Mouse (Mus musculus) v-Abl transformed pro-B cells (cell line): Measurements from ENCODE around the gene Plcb1.

Source experiments
- in situ Hi-C, 2 experiments: fragments of 400-800 bp; cut with MboI; formaldehyde crosslinking; loops; one replicate each; pipeline ENCODE4 v1.15.1; 2025; ENCODE audit not compliant: unreplicated experiment in 2 of 2

The Plcb1 gene

DNA sequence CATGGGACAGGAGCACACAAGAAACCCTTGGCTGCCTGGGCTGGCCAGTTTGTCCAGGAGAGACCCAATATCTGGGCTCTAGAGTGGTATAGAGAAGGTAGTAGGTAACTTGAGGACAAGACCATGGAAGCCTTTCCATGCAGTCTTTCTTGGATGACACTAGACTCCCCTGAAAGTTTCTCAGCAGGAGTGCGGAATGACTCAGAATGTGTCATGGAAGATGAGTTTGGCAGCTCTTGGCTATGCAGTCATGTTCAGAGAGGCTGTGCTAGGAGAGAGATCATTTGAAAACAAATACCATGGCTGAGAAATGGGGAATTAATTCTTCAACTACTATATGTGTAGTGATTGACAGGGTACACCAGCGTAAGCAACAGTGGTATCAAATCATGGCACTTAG is 372.1 kb downstream of the Plcb1 start:
- in situ Hi-C loops: no loop called here

GRCm38 (mm10) chr2:135161673-135162072 is 375.8 kb downstream of the Plcb1 start:
- in situ Hi-C loops: no loop called here

- in situ Hi-C loops: no loop called here
Measured at GRCm38 (mm10) chr2:135165512-135165911, 379.6 kb downstream of the Plcb1 start.

DNA sequence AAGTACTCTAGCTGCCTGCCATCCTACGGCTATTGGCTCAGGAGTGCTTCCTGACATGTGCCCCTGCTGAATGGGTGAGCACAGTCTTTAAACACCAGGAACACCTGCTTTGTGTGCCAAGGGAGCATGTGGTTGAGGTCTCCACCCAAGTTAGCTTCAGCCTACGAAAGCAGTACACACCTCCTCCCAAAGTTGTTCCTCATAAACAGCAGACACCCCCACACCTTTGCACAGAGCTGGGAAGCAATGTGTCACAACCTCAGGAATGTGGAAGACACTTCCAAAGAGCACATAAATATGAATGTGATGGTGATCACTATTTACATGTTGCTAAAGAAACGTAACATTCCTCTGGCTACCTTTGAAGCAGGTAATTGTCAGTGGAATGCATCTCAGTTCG is 389.7 kb downstream of the Plcb1 start:
- in situ Hi-C loops: no loop called here

GRCm38 (mm10) chr2:135187659-135188058 is 401.8 kb downstream of the Plcb1 start:
- in situ Hi-C loops: no loop called here

- in situ Hi-C loops: no loop called here
Measured at GRCm38 (mm10) chr2:135200830-135201229, 415.0 kb downstream of the Plcb1 start.

DNA sequence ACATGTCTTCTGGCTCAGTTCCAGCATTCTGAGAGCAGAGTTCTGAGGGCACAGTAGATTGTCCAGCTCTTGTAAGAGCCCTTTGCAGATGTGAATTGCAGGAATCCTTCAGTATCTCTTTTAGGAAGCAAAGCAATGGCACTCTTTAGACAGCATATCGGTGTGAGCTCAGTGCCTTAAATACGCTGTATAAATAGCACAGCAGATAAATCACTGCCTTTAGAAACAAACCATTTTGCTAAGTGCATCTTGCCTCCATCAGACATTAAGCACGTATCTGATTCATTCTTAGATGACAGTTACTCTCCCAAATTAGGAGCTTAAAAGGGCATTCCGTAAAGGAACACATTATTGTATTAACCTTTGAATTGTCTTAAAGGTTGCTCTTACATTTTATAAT is 416.5 kb downstream of the Plcb1 start:
- in situ Hi-C loops: no loop called here

DNA sequence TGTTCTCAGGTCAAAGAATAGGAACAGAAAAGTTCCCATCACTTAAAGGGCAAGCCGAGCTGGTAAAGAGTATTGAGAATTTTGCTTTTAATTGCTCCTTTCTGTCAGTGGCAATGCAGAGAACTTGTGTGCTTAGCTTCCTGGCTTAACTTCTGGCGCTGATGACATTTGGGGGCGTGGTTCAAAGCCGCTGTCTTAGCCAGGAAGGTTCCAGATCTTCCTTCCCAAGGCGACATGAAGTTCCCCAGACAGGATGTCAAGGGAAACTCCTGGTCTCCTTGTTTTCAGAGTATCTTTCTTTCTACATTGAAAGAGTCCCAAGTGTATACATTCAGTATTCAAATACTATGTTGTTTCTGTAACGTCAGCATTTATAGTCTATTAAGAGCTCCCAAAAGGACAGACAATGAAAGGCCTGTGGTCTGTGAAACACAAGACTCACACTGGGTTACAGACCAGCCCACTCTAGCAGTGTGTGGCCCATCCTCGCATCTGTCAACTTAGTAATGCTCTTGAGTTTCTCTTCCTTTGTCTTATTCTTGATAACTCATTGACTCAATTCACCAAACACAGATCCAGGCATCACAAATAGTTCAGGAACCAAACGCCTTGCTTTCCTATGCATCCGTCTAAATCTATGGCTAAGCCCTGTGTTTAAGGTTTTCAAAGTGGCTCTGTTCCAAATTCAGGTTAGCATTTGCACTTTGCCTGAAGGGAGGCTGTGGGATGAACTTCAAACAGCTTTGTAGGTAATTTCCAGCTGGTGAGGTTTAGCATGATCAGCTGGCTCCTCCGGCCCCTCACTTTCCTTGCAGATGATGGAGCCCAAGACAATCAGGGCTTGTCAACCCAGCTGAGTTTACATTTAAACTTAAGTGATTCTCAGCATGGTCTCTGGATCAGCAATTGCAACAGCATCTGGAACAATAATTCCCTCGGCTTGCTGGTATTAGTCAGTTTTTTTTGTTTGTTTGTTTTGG is 418.6 kb downstream of the Plcb1 start:
- in situ Hi-C loops: no loop called here

- in situ Hi-C loops: no loop called here
Measured at GRCm38 (mm10) chr2:135208890-135209289, 423.0 kb downstream of the Plcb1 start.

- in situ Hi-C loops: no loop called here
Measured at GRCm38 (mm10) chr2:135214746-135215448, 429.0 kb downstream of the Plcb1 start.

DNA sequence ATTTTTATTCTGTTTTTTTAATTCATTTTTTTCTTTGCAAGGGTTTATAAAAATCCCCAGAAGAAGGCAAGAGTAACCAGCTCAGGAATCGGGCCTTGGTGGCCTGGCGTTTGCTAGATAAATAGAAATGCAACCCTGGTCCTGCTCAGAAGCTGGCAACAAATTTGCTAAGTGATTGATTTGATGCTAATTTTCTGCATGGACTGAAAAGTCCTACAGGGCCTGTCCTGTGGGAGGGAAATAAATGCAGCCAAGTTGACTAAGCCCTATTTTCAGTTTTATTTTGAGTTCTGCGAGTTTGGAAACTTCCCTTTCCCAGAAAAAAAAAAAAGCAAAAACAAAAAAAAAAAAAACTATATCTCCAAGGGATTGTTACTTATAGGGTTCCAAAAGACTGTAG is 433.5 kb downstream of the Plcb1 start:
- in situ Hi-C loops: no loop called here

DNA sequence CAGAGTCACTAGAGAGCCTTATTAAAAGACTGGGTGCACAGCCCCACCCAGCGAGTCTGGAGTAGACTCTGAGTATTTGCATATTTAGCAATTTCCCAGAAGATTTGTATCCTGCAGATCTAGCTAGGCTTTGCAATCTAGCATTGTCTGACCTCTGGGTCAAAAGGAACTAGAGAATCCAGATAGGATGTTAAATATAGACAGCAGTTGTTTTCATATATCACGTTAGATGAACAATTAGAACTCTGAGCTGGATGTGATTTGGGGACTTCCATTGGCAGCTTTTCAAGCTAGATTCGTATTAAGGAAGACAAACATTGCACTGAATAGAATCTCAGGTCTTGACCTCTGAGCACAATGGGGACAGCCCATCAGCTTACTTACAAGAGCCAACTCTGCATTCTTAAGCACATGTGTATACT is 439.7 kb downstream of the Plcb1 start:
- in situ Hi-C loops: no loop called here

- in situ Hi-C loops: no loop called here
Measured at GRCm38 (mm10) chr2:135230262-135230661, 444.4 kb downstream of the Plcb1 start.

- in situ Hi-C loops: no loop called here
Measured at GRCm38 (mm10) chr2:135242662-135243316, 456.9 kb downstream of the Plcb1 start.

GRCm38 (mm10) chr2:135243764-135244163 is 457.9 kb downstream of the Plcb1 start:
- in situ Hi-C loops: no loop called here

DNA sequence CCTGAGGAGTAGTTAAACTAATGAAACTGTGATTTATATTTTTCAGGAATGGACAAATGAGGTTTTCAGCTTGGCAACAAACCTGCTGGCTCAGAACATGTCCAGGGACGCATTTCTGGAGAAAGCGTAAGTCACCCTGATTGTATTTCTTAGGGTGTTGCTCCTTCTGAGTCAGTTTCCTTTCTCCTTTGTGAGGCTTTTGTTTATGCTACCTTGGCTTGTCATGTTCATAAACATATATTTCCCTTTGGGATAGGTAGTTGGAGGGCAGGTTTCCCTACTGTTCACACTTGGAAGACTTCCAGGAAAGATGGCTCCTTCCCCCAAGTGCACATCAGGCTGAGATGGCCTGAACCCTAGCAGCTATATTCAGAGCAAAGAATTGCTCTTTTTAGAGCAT is 464.1 kb downstream of the Plcb1 start:
- in situ Hi-C loops: no loop called here

DNA sequence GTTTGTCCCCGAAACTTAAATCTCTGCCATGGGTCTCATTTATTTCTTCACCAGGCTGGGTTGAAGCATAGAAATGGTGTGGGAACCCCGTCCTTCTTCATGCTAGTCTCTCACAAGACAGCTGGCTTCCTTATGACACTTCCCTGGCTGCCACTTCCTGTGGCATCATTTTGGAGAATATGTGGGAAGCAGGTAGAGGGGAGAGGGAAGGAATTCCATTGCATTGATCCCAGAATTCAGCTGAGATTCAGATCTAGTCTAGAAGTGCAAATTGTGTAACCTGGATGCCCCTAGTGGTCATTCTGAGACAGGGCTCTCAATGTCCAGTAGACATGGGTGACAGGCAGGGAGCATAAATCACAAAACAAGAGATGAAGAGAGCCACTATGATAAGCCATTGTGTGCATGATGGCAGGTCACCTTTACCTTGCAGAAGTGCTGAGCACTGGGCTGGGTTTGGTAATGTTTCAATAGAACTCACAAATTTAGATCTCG is 466.0 kb downstream of the Plcb1 start:
- in situ Hi-C loops: no loop called here

GRCm38 (mm10) chr2:135259136-135259535 is 473.3 kb downstream of the Plcb1 start:
- in situ Hi-C loops: no loop called here

GRCm38 (mm10) chr2:135263943-135264342 is 478.1 kb downstream of the Plcb1 start:
- in situ Hi-C loops: no loop called here

DNA sequence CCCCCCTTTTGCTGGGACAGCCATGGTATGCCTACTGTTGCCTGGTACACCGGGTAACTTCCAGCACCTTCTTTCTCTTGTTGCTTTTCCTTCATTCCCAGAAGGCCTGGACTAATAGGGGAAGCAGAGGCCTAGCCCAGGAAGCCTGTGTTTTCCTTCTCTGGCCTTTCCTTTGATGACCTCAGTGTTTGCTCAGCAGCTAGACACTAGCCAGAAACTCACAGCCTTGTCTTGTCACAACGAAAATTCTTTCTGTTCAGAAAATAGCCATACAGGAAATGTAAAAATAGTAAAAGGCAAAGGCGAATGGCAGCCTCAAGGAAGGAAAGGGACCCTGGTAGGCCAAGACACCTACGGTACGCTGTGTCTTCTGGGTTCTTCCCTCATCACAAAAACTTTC is 489.1 kb downstream of the Plcb1 start:
- in situ Hi-C loops: no loop called here

DNA sequence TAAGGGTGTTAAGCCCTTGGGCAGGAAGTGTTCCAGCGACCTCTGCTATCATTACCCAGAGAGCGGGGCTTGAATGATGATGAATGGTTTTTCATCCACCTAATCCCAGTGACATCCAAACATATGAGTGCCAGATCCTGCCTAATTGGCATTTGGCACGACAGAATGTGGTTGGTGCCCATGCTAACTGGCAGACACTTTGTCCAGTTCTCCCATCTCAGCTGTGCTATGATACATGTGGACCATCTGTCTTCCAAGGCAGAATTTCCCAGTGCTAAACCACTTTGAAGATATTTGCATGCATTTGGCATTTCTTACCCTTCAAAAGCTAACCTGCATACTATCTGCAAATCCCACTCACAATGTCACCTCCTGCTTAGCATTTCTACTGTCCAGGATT is 492.6 kb downstream of the Plcb1 start:
- in situ Hi-C loops: no loop called here
